Mouse (Mus musculus) cerebellum, adult 18-20 months (tissue): ENCODE data around the gene Gm4553.
"Not testable (repeated sequence)": the region's sequence is repeated elsewhere in the genome, so short reads cannot be mapped to it uniquely, and the experiment has no call there.

Experiments
- DNase-seq, 2 experiments: peaks; one replicate each; pipeline ENCODE4 v3.0.0; 2021

The Gm4553 gene

DNA sequence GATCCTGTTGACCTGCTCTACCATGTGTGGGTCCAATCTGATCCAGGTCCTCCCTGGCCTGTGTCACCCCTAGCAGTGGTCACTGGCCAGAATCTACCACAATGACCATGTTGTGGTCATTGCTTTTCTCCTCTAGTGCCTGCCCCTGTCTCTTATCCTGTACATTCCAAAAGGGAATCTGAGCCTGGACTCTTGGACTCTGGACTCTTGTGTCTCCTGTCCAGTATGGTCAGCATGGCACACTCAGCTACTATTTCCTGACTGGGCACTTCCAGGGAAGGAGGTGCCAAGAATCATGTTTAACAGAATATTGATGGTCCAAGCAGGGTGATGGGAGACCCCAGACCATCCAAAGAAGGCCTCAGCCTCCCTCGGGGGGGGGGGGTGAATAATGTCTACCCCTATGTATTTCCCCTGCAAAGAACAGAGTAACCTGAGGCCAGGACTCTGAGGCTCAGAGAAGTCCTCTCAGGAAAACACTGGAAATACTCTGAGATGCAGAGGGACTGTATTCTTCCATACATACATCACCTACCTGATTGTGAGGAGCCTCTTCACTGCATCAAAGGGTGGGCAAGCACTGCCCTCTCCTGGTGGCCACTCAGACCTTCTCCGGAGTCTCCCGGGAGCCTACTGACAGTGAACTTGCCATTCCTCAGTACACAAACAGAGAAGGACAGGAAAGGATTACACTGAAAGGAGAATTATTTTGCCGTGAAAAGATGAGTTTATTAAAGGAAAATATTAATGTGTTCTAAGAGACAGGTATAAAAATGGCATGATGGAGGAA lies 31.1 kb downstream of the Gm4553 start:
- DNase-seq = peak; percentile 7 to 8

GRCm38 (mm10) chr7:142128843-142129242 lies 36.7 kb downstream of the Gm4553 start:
- no peak for DNase-seq

GRCm38 (mm10) chr7:142120629-142121028 lies 44.9 kb downstream of the Gm4553 start, which contains the start of gene Gm45618:
Gm45618 (minus strand) TSS chr7:142120729.
- DNase-seq = not testable (repeated sequence)

DNA sequence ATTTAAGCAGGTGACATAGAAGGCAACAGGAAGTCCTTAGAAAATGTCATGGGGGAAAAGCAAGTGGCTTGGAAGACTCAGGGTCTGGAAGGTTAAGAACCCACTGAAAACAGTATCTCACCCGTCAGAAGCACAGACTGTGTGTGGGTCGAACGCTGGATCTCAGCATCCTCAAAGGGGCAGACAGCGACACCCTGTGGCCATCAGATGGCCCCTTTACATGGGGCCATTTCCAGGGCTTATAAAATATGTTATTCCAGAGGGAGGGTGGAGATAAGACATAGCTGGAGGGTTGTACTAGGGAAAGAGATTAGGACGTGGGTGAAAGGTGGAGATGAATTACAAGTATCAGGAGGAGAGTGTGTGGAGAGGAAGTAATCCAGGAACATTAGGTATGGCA lies 45.9 kb downstream of the Gm4553 start:
- DNase-seq = peak; percentile 34 to 44
